Mouse (Mus musculus) heart, embryonic 16.5 days (tissue): ENCODE data around the gene Ajm1. TPM values are rescaled to one million over a fixed set of nuclear protein-coding genes. Genes with fewer than 3 reads are reported as not detected.
A peak's percentile ranks its signal among the peaks of the same experiment; 100 is the strongest.

Experiments
- ATAC-seq: fragments of 200-750 bp; cut with Nextera tagmentation; replicated peaks from 2 replicates; pipeline ENCODE4 v1.8.0; 2017; ENCODE audit warnings: moderate number of reproducible peaks; ENCODE audit not compliant: insufficient read depth, low FRiP score; ENCODE audit errors: extremely low read depth
- H3K27ac ChIP-seq: fragments of 300-500 bp; sonication (generic); 2 replicates; pipeline ENCODE4 v1.5.1; 2014; ENCODE audit warnings: mild to moderate bottlenecking, low read length, control low read depth, moderate library complexity
- H3K27me3 ChIP-seq: fragments of 300-500 bp; sonication (generic); 2 replicates; pipeline ENCODE4 v1.6.1; 2014; ENCODE audit warnings: low read length, mixed read lengths; ENCODE audit not compliant: control insufficient read depth, insufficient read depth
- H3K36me3 ChIP-seq: fragments of 300-500 bp; sonication (generic); 2 replicates; pipeline ENCODE4 v1.6.1; 2014; ENCODE audit not compliant: control insufficient read depth, insufficient read depth
- H3K4me1 ChIP-seq: fragments of 300-500 bp; sonication (generic); 2 replicates; pipeline ENCODE4 v1.6.1; 2014; ENCODE audit warnings: low read length, mixed read lengths; ENCODE audit not compliant: control insufficient read depth, insufficient read depth
- H3K4me2 ChIP-seq: fragments of 300-500 bp; sonication (generic); 2 replicates; pipeline ENCODE4 v1.6.1; 2014; ENCODE audit warnings: low read depth, mild to moderate bottlenecking, control low read depth, low read length
- H3K4me3 ChIP-seq: fragments of 300-500 bp; sonication (generic); 2 replicates; pipeline ENCODE4 v1.5.1; 2014; ENCODE audit warnings: mild to moderate bottlenecking, control low read depth, low read length
- H3K9ac ChIP-seq: fragments of 300-500 bp; sonication (generic); 2 replicates; pipeline ENCODE4 v1.6.1; 2014; ENCODE audit warnings: low read length, control low read depth
- H3K9me3 ChIP-seq: fragments of 300-500 bp; sonication (generic); replicated peaks from 2 replicates; pipeline ENCODE4 v1.6.1; 2016; ENCODE audit warnings: low read length; ENCODE audit not compliant: control insufficient read depth
- WGBS: fragments of 180-500 bp; shearing (Covaris S2); extraction: QIAGEN DNeasy Blood & Tissue Kit; methylation state at CpG from one replicate; pipeline ENCODE4 v1.1.7; 2014; 5-methylcytosine and 5-hydroxymethylcytosine counted together
- polyA plus RNA-seq: library from polyadenylated mRNA; unstranded; fragments of >200 nt; fragmentation: Nextera tagmentation; extraction: Ambion mirVana; gene quantifications from 2 replicates; pipeline ENCODE4 v1.2.1, GENCODE M21; 2015

Ajm1 gene
- polyA plus RNA-seq, 1 experiment from 2014 or later: 0.05 TPM

DNA sequence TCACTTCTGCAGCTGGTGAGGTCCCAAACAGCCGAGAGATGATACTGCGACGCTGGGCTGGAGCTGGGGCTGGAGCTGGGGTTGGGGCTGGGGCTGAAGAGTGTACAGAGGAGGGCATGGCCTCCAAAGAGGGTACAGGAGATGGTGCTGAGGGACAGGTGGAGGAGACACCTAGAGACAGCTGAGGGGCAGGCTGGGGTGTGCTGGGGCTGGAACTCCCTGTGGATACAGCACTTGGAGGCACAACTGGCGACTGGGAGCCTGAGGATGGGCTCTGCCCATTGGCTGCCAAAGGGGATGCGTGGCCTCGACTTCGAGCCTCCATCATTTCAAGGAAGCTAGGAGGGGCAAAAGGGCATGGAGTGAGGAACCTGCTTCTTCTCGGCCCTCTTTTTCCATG is 5.7 kb upstream of the Ajm1 start:
- H3K27me3 ChIP-seq: no peaks in the 10 kb centered on the region
- no peak overlapping the region for H3K27ac ChIP-seq
- no peaks in the 10 kb centered on the region for H3K9me3 ChIP-seq
- no peak overlapping the region for H3K4me2 ChIP-seq
- H3K4me1 ChIP-seq: peaks cover 16% of the 10 kb centered on the region
- no peak overlapping the region for H3K4me3 ChIP-seq
- 87% methylated on average over 8 of the region's 8 CpGs for WGBS
- ATAC-seq: no peak
- no peak overlapping the region for H3K9ac ChIP-seq
- H3K36me3 ChIP-seq: peaks cover 32% of the 10 kb centered on the region

DNA sequence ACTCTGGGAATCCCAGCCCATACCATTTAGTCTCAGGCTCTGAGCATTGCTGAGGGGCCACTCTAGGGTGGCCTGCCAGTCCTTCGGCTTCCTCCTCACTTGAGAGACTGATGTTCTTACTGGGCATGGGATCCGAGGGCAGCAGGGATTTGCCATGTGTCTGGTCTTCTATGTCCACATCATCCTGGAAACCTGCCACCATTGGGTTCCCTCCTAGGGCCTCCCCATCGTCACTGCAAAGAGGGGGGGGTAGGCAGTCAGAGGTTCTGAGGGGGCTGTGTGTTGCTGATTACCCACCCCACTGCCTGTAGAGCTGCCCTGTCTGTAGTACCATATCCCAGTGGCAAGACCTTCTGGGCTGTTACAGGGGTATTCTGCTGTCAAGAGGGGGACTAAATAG is 4.0 kb upstream of the Ajm1 start:
- Histone ChIP-seq H3K9me3 (no peaks in the 10 kb centered on the region), H3K27me3 (peaks cover 4% of the 10 kb centered on the region), H3K4me3 (no peak overlapping the region), H3K27ac (no peak overlapping the region), H3K9ac (no peak overlapping the region), H3K4me1 (peaks cover 28% of the 10 kb centered on the region), H3K4me2 (no peak overlapping the region), H3K36me3 (peaks cover 21% of the 10 kb centered on the region)
- WGBS: 78% methylated on average over 3 of the region's 3 CpGs
- no peak for ATAC-seq

DNA sequence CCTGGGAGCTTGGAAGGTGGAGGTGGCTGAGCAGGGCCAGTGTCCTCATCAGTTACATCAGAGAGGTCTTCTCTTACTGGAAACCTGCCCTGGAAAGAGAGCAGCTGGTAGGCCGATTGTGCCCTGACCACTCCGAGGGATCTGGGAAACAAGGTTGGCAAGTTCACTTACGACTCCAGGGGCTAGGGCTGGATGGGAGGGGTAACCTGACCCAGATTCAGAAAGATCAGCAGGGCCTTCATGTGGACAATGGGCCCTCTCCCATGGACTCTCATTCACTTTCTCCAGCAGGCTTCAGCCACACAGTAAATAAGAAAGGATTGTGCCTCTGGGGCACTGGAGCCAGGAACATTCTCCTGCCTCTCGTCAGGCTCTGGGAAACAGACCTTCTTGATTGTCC is 3.3 kb upstream of the Ajm1 start:
- 91% methylated on average over 4 of the region's 4 CpGs for WGBS

DNA sequence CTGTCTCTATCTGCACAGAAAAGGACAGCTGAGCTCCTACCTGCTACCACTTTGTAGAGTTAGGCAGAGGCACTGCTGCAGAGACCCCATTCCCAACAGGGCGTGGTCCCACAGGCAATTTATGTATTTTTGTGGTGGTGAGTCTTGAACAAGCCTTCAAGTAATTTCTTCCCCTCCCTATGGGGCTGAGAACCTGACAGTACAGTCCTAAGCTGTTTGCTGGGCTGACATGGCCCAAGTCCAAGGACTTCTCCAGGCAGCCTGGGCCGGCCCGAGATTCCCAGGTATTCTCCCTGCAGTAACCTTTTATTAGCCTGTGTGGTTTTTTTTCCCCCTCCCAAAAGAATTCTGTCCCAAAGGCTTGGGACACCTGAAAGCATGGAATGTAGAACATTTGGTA is 2.6 kb upstream of the Ajm1 start:
- Histone ChIP-seq H3K4me2 (no peak overlapping the region), H3K27ac (no peak overlapping the region), H3K36me3 (peaks cover 14% of the 10 kb centered on the region), H3K9ac (no peak overlapping the region), H3K9me3 (no peaks in the 10 kb centered on the region), H3K4me1 (peaks cover 35% of the 10 kb centered on the region), H3K4me3 (no peak overlapping the region), H3K27me3 (peaks cover 18% of the 10 kb centered on the region)
- no peak for ATAC-seq
- 76% methylated on average over 3 of the region's 3 CpGs for WGBS

More for the DNA sequence above, 3.3 kb upstream of the Ajm1 start:
- Histone ChIP-seq H3K4me1 (peaks cover 29% of the 10 kb centered on the region), H3K4me3 (no peak overlapping the region), H3K4me2 (no peak overlapping the region), H3K36me3 (peaks cover 14% of the 10 kb centered on the region), H3K27ac (no peak overlapping the region), H3K9me3 (no peaks in the 10 kb centered on the region), H3K27me3 (peaks cover 11% of the 10 kb centered on the region), H3K9ac (no peak overlapping the region)
- ATAC-seq: no peak

DNA sequence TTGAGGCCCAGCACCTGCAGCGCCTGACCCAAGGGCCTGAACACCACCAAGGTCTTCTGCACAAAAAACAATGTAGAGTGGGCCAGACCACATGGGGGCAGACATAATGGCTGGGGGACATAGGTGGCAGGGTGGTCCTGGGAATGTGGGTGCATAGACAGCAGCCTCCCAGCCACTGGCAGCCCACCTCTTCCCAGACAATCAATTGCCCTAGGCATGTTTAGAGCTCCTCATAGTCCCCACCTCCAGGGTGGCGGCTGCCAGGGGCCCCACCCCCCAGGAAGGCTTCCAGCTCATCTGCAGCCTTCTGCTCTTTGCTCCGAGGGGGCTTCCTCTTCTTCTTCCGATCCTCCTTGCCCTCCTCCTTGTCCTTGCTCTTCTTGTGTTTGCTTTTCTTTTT is 2.0 kb upstream of the Ajm1 start:
- Histone ChIP-seq H3K27me3 (peaks cover 24% of the 10 kb centered on the region), H3K9me3 (no peaks in the 10 kb centered on the region), H3K4me3 (no peak overlapping the region), H3K27ac (no peak overlapping the region), H3K4me1 (peaks cover 38% of the 10 kb centered on the region), H3K4me2 (no peak overlapping the region), H3K36me3 (peaks cover 14% of the 10 kb centered on the region), H3K9ac (no peak overlapping the region)
- ATAC-seq: no peak
- WGBS: 82% methylated on average over 4 of the region's 4 CpGs

DNA sequence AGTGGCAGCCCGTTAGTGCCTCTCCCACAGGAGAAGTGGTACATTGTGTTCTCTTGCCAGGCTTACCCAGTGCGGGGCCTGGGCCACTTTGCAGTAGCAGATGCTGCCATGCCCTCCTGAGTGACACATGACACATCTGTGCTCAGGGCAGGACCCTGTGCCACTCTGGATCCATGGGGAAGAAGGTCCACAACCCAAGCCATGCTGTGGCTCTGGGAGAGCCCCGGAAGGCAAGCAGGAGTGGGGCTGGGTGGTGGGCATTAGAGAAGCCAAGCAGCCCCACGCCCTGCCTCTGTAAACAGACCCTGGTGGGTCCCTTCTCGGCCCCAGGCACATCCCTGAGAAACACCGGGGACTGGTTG is 1.5 kb upstream of the Ajm1 start:
- H3K9ac ChIP-seq: no peak overlapping the region
- no peak overlapping the region for H3K4me3 ChIP-seq
- no peak for ATAC-seq
- no peaks in the 10 kb centered on the region for H3K9me3 ChIP-seq
- WGBS: 87% methylated on average over 6 of the region's 6 CpGs
- H3K4me2 ChIP-seq: no peak overlapping the region
- H3K27me3 ChIP-seq: peaks cover 29% of the 10 kb centered on the region
- no peak overlapping the region for H3K27ac ChIP-seq
- peaks cover 38% of the 10 kb centered on the region for H3K4me1 ChIP-seq
- peaks cover 12% of the 10 kb centered on the region for H3K36me3 ChIP-seq

DNA sequence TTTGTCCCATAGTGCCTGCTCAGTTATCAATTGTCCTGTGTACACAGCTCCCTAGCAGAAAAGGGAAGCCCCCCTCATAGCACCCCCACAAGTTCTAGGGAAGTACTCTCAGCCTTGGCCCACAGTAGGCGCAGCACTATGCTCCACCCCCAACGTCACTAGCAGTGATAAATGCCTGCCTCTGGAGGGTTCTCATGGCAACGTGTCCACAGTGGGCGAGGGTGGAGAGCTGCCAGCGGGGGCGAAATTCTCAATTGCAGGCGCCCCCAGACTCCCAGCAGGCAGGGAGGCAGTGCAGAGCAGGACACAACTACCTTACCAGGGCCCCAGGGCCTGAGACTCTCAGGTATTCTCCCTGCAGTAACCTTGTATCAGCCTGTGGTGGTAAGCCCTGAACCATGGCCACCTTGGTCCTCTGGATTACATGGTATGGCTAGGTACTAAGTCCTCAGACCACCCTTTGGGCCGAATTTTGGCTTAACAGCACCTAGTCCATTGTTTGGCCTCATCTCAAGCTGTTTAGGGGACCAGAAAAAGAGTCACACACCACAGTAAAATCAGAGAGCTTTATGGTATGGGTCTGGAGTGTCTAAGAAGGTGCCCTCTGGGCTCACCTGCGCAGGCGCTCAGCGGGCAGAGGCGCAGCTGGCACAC is 1.0 kb upstream of the Ajm1 start:
- Histone ChIP-seq H3K27me3 (peaks cover 34% of the 10 kb centered on the region), H3K4me3 (no peak overlapping the region), H3K36me3 (peaks cover 12% of the 10 kb centered on the region), H3K9me3 (no peaks in the 10 kb centered on the region), H3K27ac (no peak overlapping the region), H3K4me2 (no peak overlapping the region), H3K4me1 (peaks cover 41% of the 10 kb centered on the region), H3K9ac (no peak overlapping the region)
- ATAC-seq: no peak
- 47% methylated on average over 12 of the region's 12 CpGs for WGBS

DNA sequence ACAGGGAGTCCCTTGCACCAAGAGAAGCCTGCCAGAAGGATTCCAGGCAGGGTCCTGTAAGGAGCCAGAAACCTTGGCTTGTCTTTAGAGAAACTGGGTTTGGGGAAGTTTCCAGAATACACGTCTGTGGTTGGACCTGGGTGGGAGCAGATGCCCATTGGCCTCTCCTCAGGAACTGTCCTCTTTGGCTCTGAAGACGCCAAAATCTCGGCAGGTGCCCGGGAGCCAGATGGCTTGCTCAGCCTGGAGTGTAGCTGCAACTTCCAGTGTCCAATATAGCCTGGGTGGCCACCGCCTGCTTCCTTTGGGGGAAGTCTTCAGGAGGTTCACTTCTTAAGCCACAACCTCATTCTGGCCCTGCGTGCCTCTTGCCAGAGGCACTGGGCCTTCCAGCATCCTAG is 344 bp upstream of the Ajm1 start:
- Histone ChIP-seq H3K4me2 (peak overlapping the region; percentile 3; the same call in 1 of the 2 replicates), H3K27me3 (peaks cover 41% of the 10 kb centered on the region), H3K9ac (no peak overlapping the region), H3K4me1 (peaks cover 39% of the 10 kb centered on the region), H3K36me3 (peaks cover 12% of the 10 kb centered on the region), H3K9me3 (no peaks in the 10 kb centered on the region), H3K27ac (no peak overlapping the region), H3K4me3 (no peak overlapping the region)
- 25% methylated on average over 6 of the region's 6 CpGs for WGBS
- ATAC-seq: no peak

DNA sequence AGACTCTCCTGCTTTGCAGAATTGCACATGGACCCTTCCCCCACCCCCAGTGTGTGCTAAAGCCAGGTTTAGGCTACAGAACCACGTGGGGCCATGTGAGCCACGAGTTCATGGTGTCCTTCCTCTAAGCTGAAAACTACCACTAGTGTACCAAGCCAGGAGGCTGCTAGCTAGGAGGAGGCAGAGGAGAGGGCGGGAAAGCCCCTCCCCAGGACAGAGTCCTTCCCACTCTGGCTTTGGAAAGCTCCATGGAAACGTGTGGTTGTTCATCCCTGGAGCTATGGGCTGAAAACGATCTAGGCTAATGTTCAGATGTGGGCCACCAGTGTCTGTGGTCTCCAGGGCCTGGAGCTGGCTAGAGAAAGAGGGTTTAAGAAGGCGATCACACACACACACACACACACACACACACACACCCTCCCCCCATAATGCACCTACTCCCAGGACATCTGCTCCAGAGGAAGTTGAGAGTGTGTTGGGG is 896 bp downstream of the Ajm1 start:
- H3K4me1 ChIP-seq: peaks cover 38% of the 10 kb centered on the region
- H3K9ac ChIP-seq: no peak overlapping the region
- H3K27ac ChIP-seq: no peak overlapping the region
- H3K36me3 ChIP-seq: peaks cover 9% of the 10 kb centered on the region
- no peak overlapping the region for H3K4me2 ChIP-seq
- peaks cover 49% of the 10 kb centered on the region for H3K27me3 ChIP-seq
- ATAC-seq: no peak
- 51% methylated on average over 6 of the region's 6 CpGs for WGBS
- no peak overlapping the region for H3K4me3 ChIP-seq
- H3K9me3 ChIP-seq: no peaks in the 10 kb centered on the region
